Mouse (Mus musculus) thymus, postnatal 25 days (tissue): ENCODE measurements around the gene Myo5a.
A peak's percentile ranks its signal among the peaks of the same experiment; 100 is the strongest.
"Not testable (repeated sequence)": the region's sequence is repeated elsewhere in the genome, so short reads cannot be mapped to it uniquely, and the experiment has no call there.

Experiments
- DNase-seq: peaks from one replicate; pipeline ENCODE4 v3.0.0; 2022

The Myo5a gene

GRCm38 (mm10) chr9:75209246-75209645 is 138.4 kb downstream of the Myo5a start:
- DNase-seq = no peak

DNA sequence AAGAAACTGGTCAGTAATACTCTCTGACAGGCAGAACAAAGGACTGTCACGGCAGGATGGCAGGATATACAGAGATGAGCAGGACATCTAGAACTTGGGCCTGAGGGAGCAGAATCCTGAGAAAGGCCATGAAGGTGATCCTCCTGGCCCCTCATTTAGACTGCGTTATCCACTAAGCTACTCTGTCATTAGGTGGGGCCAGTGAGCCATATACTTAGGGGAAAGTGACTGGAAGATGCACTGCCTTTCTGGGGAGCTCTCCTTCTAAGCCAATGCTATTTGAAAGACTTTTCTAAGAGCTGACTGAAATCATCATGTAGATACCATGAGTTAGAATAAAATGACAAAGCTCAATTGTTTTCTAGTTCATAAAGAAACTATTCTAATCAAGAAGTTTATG is 139.5 kb downstream of the Myo5a start:
- no peak for DNase-seq

GRCm38 (mm10) chr9:75214743-75215413 is 144.1 kb downstream of the Myo5a start:
- DNase-seq = no peak

DNA sequence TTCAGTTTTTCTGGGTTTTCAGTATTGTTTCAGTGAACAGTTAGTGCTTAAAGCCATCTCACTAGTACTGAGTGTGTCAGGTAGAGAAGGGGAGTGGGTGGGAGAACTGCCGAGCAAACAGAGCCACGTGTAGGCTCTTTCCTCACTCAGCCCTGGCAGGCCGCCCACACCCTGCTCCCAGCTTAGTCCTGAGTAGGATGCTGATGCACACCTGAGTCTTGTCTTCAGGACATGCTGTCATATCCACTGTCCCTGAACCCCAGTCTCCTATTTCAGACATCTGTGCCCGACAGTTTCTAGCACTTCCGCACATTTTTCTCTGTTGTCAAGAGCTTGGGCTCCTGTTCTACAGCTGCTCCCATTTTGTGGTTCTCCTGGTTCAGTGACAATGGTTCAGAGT is 149.1 kb downstream of the Myo5a start:
- no peak for DNase-seq

GRCm38 (mm10) chr9:75221420-75222287 is 150.8 kb downstream of the Myo5a start:
- peak; percentile 5 for DNase-seq

DNA sequence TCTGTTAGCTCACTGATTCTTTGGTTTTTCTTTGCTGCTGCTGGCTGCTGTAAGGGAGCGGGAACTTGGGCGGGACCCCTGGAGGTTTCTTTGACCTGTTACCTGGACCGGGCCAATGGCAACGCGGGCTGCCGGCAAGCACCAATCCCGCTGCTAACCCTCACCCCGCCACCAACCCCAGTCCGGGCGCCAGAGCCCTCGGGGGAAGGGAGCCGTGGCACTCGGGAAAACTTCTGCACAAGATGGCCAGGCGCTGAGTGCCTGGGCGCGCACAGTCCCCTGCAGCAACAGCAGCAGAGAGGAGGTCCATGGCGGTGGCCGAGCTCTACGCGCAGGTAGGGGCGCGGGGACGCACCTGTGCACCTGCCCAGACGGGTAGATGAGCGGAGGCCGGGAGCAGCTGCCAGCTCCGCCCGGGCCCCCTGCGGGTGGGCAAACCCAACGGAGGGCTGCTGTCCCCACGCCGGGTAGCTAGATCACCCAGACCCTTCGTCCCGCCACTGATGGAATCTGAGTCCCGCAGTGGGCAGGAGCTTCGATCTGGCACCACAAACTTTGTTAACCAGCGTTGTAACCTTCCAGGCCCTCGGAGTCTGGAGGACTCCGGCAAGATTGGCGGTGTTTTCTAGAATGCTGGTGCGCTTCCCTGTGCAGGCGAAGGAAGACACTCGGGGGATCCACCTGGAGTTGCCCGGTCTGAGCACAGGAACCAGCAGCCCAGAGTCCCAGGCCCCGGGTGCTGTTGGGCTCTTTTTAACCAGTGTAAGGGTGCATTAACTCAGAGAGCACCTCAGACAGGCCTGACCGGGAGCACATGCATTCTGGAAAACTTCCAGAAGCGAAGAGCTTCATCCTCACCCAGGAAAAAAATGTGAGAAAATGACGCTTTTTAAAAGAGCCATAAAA is 161.3 kb downstream of the Myo5a start, which contains the start of gene Myo5c:
Gene Myo5c (plus strand): TSS at position 180 of the 906 bp plus-strand sequence.
- peak; percentile 9 for DNase-seq

DNA sequence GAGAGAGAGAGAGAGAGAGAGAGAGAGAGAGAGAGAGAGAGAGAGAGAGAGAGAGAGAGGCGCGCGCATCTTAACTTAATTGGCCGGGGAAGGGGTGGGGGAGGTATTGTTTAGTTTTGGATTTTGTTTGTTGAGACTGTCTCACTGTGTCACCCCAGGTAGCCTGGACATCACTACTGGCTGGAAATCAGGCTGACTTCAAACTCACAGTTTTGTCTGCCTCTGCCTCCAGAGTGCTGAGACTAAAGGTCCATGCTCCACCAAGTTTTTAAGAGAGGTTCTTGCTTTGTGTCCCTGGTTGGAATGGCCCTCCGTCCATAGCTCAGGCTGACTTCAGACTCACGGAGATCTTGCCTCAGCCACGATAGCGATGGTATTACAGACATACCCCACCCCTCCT is 162.0 kb downstream of the Myo5a start:
- no peak for DNase-seq

DNA sequence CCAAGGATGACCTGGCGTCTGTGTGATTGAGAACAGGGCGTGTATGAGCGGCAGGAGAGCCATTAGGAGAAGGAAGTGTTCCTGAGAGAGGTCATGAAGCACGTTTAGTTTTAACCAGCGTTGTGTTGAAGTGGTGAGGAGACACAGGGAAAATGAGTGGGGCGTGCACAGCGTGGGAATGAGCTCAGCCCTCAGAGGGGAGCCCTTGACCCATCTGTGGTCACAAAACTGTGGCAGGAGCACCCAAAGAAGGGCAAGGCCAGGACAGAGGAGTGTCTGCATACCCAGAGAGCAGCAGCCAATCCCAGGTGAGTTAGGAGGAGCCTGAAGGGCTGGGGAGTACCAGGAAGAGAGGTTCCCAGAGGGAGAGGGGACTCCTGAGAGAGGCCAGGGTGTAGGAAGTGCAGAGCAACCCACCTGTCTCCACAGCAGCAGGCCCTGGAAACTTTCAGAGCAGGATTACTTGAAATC is 163.5 kb downstream of the Myo5a start:
- DNase-seq = no peak

GRCm38 (mm10) chr9:75234983-75235627 is 164.3 kb downstream of the Myo5a start:
- DNase-seq = no peak

DNA sequence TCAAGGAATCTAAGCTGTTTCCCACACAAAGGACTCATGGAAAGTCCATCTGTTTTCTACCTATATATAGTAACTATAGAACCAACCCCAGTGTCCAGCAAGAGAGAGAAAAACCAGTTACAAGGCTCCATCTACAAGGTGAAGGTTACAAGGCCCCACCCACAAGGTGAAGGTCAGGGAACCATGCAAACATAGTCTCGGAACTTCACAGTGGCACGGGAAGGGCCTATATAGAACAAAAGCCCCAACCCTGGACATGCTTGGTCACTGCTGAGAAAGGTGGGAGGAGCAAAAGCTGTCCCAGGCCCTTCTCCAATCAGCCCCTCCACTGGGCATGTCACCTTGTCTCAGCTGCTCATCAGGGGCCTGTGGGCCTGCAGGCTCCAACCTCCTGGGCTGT is 164.9 kb downstream of the Myo5a start:
- no peak for DNase-seq

GRCm38 (mm10) chr9:75236416-75237308 is 165.8 kb downstream of the Myo5a start:
- DNase-seq = no peak

GRCm38 (mm10) chr9:75238179-75238578 is 167.4 kb downstream of the Myo5a start:
- DNase-seq = no peak

DNA sequence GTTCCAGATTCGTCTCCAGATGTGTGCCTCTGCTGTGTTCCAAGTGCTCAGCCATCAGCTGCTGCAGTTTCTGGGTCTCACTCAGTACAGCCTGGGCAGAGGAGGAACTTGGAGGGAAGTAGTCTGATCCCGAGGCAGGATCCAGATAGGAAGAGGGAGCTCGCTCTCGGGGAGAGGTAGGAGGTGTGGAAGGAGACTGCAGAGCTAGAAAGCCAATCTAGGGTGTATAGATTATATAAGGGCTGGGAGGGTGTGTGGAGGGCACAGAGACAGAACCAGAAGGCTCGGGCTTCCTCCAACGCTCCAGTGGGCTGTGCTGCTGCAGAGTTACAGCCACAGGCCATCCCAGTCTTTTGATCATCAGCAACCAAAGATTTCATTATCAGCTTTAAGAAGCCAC is 172.2 kb downstream of the Myo5a start:
- no peak for DNase-seq

GRCm38 (mm10) chr9:75243730-75244406 is 173.1 kb downstream of the Myo5a start:
- no peak for DNase-seq

GRCm38 (mm10) chr9:75244527-75244926 is 173.7 kb downstream of the Myo5a start:
- no peak for DNase-seq

- DNase-seq = no peak
Observed at GRCm38 (mm10) chr9:75246080-75246930, 175.5 kb downstream of the Myo5a start.

DNA sequence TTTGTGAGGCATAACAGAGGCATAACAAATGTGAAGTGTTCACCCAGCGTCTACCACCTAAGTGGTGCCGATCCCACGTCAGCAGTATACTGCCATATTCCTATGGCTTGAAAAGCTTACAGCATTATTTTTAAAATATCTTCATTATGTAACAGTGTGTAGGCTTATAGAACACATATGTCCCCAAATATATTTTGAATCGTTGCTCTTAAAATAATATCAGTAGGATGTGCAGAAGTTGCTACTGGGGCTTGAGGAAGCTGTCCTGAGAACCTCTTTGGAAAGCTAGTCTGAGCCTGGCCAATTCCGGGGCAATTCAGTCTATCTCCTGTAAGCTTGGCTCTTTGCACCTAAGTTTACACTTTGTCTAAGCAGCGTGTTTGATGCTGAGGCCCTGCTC is 177.1 kb downstream of the Myo5a start:
- DNase-seq = no peak

DNA sequence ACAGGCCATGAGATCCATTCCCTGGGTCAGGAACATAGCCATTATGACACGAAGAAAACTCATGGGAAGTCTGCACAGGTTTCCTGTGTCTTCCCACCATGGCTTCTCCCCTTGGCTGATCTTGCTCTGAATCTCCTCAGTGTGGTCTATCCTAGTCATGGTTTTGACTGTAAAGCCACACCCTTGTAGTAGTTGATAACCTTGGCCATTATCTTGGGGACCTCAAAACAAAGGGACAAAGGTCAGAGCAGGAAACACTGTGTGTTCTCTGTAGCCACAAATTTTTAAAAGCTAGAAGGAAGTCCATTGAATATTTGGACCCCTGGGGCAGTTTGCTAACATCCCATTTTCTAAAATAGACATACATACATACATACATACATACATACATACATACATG is 177.5 kb downstream of the Myo5a start:
- DNase-seq = no peak

DNA sequence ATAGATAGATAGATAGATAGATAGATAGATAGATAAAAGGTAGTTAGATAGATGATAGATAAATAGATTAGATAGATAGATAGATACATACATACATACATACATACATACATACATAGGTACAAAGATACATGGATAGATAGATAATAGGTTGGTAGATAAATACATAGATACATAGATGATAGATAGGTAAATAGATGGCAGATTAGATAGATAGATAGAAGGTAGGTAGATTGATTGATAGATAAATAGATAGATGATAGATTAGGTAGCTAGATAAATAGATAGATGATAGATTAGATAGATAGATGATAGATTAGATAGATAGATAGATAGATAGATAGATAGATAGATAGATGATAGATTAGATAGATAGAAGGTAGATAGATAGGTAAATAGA is 178.1 kb downstream of the Myo5a start:
- DNase-seq = no peak

DNA sequence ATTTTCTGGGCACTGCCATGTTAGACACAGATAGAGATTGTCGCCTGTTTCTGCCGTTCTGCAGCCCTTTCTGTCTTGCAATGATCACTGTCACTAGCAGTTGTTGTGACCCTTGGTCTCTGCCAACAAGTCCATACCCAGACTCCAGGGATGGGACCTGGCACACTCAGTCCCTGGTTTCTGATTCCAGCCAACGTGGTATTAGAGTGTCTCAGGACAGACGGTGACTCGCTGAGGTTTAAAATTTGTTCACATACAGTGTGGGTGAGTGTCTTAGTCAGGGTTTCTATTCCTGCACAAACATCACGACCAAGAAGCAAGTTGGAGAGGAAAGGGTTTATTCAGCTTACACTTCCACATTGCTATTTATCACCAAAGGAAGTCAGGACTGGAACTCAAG is 182.3 kb downstream of the Myo5a start:
- not testable (repeated sequence) for DNase-seq
